Mouse (Mus musculus) kidney, embryonic 16.5 days (tissue): ENCODE measurements around the gene Pibf1. TPM values are rescaled to one million over a fixed set of nuclear protein-coding genes. Genes with fewer than 3 reads are reported as not detected.

ENCODE experiments used
- ATAC-seq: fragments of 200-750 bp; cut with Nextera tagmentation; 2 replicates; pipeline ENCODE4 v1.8.0; 2017; ENCODE audit warnings: moderate TSS enrichment; ENCODE audit not compliant: low FRiP score, low TSS enrichment
- H3K27ac ChIP-seq: fragments of 300-500 bp; sonication (generic); 2 replicates; pipeline ENCODE4 v1.5.1; 2014; ENCODE audit warnings: low read length
- H3K27me3 ChIP-seq: fragments of 300-500 bp; sonication (generic); 2 replicates; pipeline ENCODE4 v1.6.1; 2014; ENCODE audit warnings: low read length, control low read depth, mixed read lengths; ENCODE audit not compliant: insufficient read depth
- H3K36me3 ChIP-seq: fragments of 300-500 bp; sonication (generic); 2 replicates; pipeline ENCODE4 v1.6.1; 2014; ENCODE audit warnings: low read length, control low read depth, mixed read lengths; ENCODE audit not compliant: insufficient read depth
- H3K4me1 ChIP-seq: fragments of 300-500 bp; sonication (generic); 2 replicates; pipeline ENCODE4 v1.6.1; 2014; ENCODE audit warnings: low read length, control low read depth, mixed read lengths; ENCODE audit not compliant: insufficient read depth
- H3K4me2 ChIP-seq: fragments of 300-500 bp; sonication (generic); replicated peaks from 2 replicates; pipeline ENCODE4 v1.6.1; 2014; ENCODE audit warnings: low read depth, low read length
- H3K4me3 ChIP-seq: fragments of 300-500 bp; sonication (generic); 2 replicates; pipeline ENCODE4 v1.5.1; 2014; ENCODE audit warnings: mild to moderate bottlenecking, low read length
- H3K9ac ChIP-seq: fragments of 300-500 bp; sonication (generic); replicated peaks from 2 replicates; pipeline ENCODE4 v1.6.1; 2014; ENCODE audit warnings: low read length
- H3K9me3 ChIP-seq: fragments of 300-500 bp; sonication (generic); 2 replicates; pipeline ENCODE4 v1.6.1; 2016; ENCODE audit warnings: low read length, control low read depth
- WGBS: fragments of 180-500 bp; shearing (Covaris S2); extraction: QIAGEN DNeasy Blood & Tissue Kit; methylation state at CpG from one replicate; pipeline ENCODE4 v1.1.7; 2014; 5-methylcytosine and 5-hydroxymethylcytosine counted together
- polyA plus RNA-seq: library from polyadenylated mRNA; unstranded; fragments of >200 nt; fragmentation: Nextera tagmentation; extraction: Ambion mirVana; gene quantifications from 2 replicates; pipeline ENCODE4 v1.2.1, GENCODE M21; 2015

The Pibf1 gene
- polyA plus RNA-seq, 1 experiment from 2014 or later = 18.4 TPM

- Histone ChIP-seq H3K4me1 (peaks cover 9% of the 10 kb centered on the region; the same call in 1 of the 2 replicates), H3K36me3 (no peaks in the 10 kb centered on the region), H3K9me3 (no peaks in the 10 kb centered on the region), H3K27me3 (no peaks in the 10 kb centered on the region), H3K4me3 (no peak overlapping the region), H3K9ac (no peak overlapping the region), H3K4me2 (no peak overlapping the region), H3K27ac (no peak overlapping the region)
- WGBS = 52% methylated on average over 5 of the region's 5 CpGs
- no peak; the same call in 1 of the 2 replicates for ATAC-seq
These were observed 181.2 kb downstream of the Pibf1 start for GRCm38 (mm10) chr14:99280399-99280798.

GRCm38 (mm10) chr14:99280825-99281433 is 181.7 kb downstream of the Pibf1 start:
- Histone ChIP-seq H3K36me3 (no peaks in the 10 kb centered on the region), H3K4me2 (no peak overlapping the region), H3K4me3 (no peak overlapping the region), H3K9me3 (no peaks in the 10 kb centered on the region), H3K9ac (no peak overlapping the region), H3K4me1 (peaks cover 9% of the 10 kb centered on the region; the same call in 1 of the 2 replicates), H3K27me3 (no peaks in the 10 kb centered on the region), H3K27ac (no peak overlapping the region)
- ATAC-seq = no peak
- 65% methylated on average over 5 of the region's 5 CpGs for WGBS

GRCm38 (mm10) chr14:99285486-99285885 is 186.3 kb downstream of the Pibf1 start:
- Histone ChIP-seq H3K4me1 (peaks cover 2% of the 10 kb centered on the region; the same call in 1 of the 2 replicates), H3K4me2 (no peak overlapping the region), H3K9ac (no peak overlapping the region), H3K27me3 (no peaks in the 10 kb centered on the region), H3K27ac (no peak overlapping the region), H3K4me3 (no peak overlapping the region), H3K9me3 (no peaks in the 10 kb centered on the region), H3K36me3 (no peaks in the 10 kb centered on the region)
- ATAC-seq = no peak
- WGBS = 90% methylated on average over 4 of the region's 4 CpGs

- Histone ChIP-seq H3K9me3 (no peaks in the 10 kb centered on the region), H3K9ac (no peak overlapping the region), H3K4me1 (no peaks in the 10 kb centered on the region), H3K27me3 (peaks cover 8% of the 10 kb centered on the region), H3K27ac (no peak overlapping the region), H3K4me2 (no peak overlapping the region), H3K4me3 (no peak overlapping the region), H3K36me3 (no peaks in the 10 kb centered on the region)
- 98% methylated on average over 5 of the region's 5 CpGs for WGBS
- no peak for ATAC-seq
These were observed 193.0 kb downstream of the Pibf1 start for GRCm38 (mm10) chr14:99292176-99292575.

GRCm38 (mm10) chr14:99294424-99294823 is 195.2 kb downstream of the Pibf1 start:
- ATAC-seq = no peak

GRCm38 (mm10) chr14:99295606-99296341 is 196.6 kb downstream of the Pibf1 start:
- no peak overlapping the region for H3K27ac ChIP-seq
- no peaks in the 10 kb centered on the region for H3K36me3 ChIP-seq
- no peaks in the 10 kb centered on the region for H3K4me1 ChIP-seq
- no peak overlapping the region for H3K4me3 ChIP-seq
- H3K4me2 ChIP-seq = no peak overlapping the region
- ATAC-seq = no peak
- H3K9me3 ChIP-seq = no peaks in the 10 kb centered on the region
- 46% methylated on average over 15 of the region's 15 CpGs for WGBS
- no peak overlapping the region for H3K9ac ChIP-seq
- H3K27me3 ChIP-seq = peaks cover 27% of the 10 kb centered on the region

More at GRCm38 (mm10) chr14:99294424-99294823, 195.2 kb downstream of the Pibf1 start:
- Histone ChIP-seq H3K4me3 (no peak overlapping the region), H3K9ac (no peak overlapping the region), H3K27ac (no peak overlapping the region), H3K4me1 (no peaks in the 10 kb centered on the region), H3K9me3 (no peaks in the 10 kb centered on the region), H3K36me3 (no peaks in the 10 kb centered on the region), H3K27me3 (peaks cover 16% of the 10 kb centered on the region), H3K4me2 (no peak overlapping the region)
- 86% methylated on average over 8 of the region's 8 CpGs for WGBS

GRCm38 (mm10) chr14:99298385-99299021 is 199.3 kb downstream of the Pibf1 start, which contains the start of gene Klf5:
Gene Klf5 (plus strand): TSS chr14:99298691.
- WGBS = under 1% methylated on average over 58 of the region's 67 CpGs
- no peaks in the 10 kb centered on the region for H3K9me3 ChIP-seq
- H3K4me3 ChIP-seq = peak within 1 kb of the TSS; percentile 75
- H3K27me3 ChIP-seq = peaks cover 29% of the 10 kb centered on the region
- H3K4me2 ChIP-seq = peak within 1 kb of the TSS; percentile 96
- peak; percentile 99 for ATAC-seq
- peak within 1 kb of the TSS; percentile 72 for H3K9ac ChIP-seq
- H3K27ac ChIP-seq = peak within 1 kb of the TSS; percentile 29; the same call in 1 of the 2 replicates
- no peaks in the 10 kb centered on the region for H3K4me1 ChIP-seq
- H3K36me3 ChIP-seq = no peaks in the 10 kb centered on the region

- Histone ChIP-seq H3K27me3 (peaks cover 29% of the 10 kb centered on the region), H3K4me1 (no peaks in the 10 kb centered on the region), H3K4me2 (peak overlapping the region; percentile 96), H3K4me3 (peak overlapping the region; percentile 75), H3K9me3 (no peaks in the 10 kb centered on the region), H3K36me3 (no peaks in the 10 kb centered on the region), H3K27ac (peak overlapping the region; percentile 29; the same call in 1 of the 2 replicates), H3K9ac (peak overlapping the region; percentile 72)
- peak; percentile 87 for ATAC-seq
- WGBS = under 1% methylated on average over 53 of the region's 60 CpGs
These were observed 199.8 kb downstream of the Pibf1 start for GRCm38 (mm10) chr14:99299022-99299481.

- Histone ChIP-seq H3K4me1 (no peaks in the 10 kb centered on the region), H3K4me2 (peak overlapping the region; percentile 96), H3K9me3 (no peaks in the 10 kb centered on the region), H3K36me3 (no peaks in the 10 kb centered on the region), H3K9ac (peak overlapping the region; percentile 72), H3K4me3 (peak overlapping the region; percentile 75), H3K27me3 (peaks cover 29% of the 10 kb centered on the region), H3K27ac (no peak overlapping the region)
- no peak for ATAC-seq
- WGBS = 2% methylated on average over 21 of the region's 21 CpGs
These were observed 200.5 kb downstream of the Pibf1 start for GRCm38 (mm10) chr14:99299701-99300191.
